Mouse (Mus musculus): ENCODE results near the gene Gkn3. TPM values are rescaled to one million over a fixed set of nuclear protein-coding genes. Genes with fewer than 3 reads are reported as not detected.

Gkn3 gene
- polyA plus RNA-seq, 1 experiment from 2014 or later = 0.21 TPM

GRCm38 (mm10) chr6:87401456-87401855 is 12.7 kb upstream of the Gkn3 start:
- 44% methylated on average over 6 of the region's 6 CpGs for WGBS
- Histone ChIP-seq H3K9ac (ENCODE audit: low read depth, low read length) (no peak overlapping the region), H3K27ac (ENCODE audit: low read length) (no peak overlapping the region), H3K4me2 (ENCODE audit: low read depth, low read length) (no peak overlapping the region), H3K4me1 (ENCODE audit: control insufficient read depth, insufficient read depth, low read length) (no peaks in the 10 kb centered on the region), H3K9me3 (ENCODE audit: control insufficient read depth, low read length) (no peaks in the 10 kb centered on the region), H3K4me3 (ENCODE audit: low read length) (no peak overlapping the region), H3K27me3 (replicated peaks; ENCODE audit: control insufficient read depth, insufficient read depth, low read length) (no peaks in the 10 kb centered on the region), H3K36me3 (ENCODE audit: control insufficient read depth, insufficient read depth, low read length) (no peaks in the 10 kb centered on the region)
- no peak for ATAC-seq

GRCm38 (mm10) chr6:87399886-87400566 is 11.3 kb upstream of the Gkn3 start:
- Histone ChIP-seq H3K36me3 (ENCODE audit: control insufficient read depth, insufficient read depth, low read length) (no peaks in the 10 kb centered on the region), H3K4me1 (ENCODE audit: control insufficient read depth, insufficient read depth, low read length) (no peaks in the 10 kb centered on the region), H3K4me3 (ENCODE audit: low read length) (no peak overlapping the region), H3K9ac (ENCODE audit: low read depth, low read length) (no peak overlapping the region), H3K27ac (ENCODE audit: low read length) (no peak overlapping the region), H3K9me3 (ENCODE audit: control insufficient read depth, low read length) (no peaks in the 10 kb centered on the region), H3K4me2 (ENCODE audit: low read depth, low read length) (no peak overlapping the region), H3K27me3 (replicated peaks; ENCODE audit: control insufficient read depth, insufficient read depth, low read length) (no peaks in the 10 kb centered on the region)
- 63% methylated on average over 4 of the region's 4 CpGs for WGBS
- ATAC-seq = no peak

- 1% methylated on average over 5 of the region's 5 CpGs for WGBS
- Histone ChIP-seq H3K36me3 (ENCODE audit: control insufficient read depth, insufficient read depth, low read length) (no peaks in the 10 kb centered on the region), H3K27ac (ENCODE audit: low read length) (no peak overlapping the region), H3K4me2 (ENCODE audit: low read depth, low read length) (no peak overlapping the region), H3K9ac (ENCODE audit: low read depth, low read length) (no peak overlapping the region), H3K27me3 (replicated peaks; ENCODE audit: control insufficient read depth, insufficient read depth, low read length) (no peaks in the 10 kb centered on the region), H3K4me1 (ENCODE audit: control insufficient read depth, insufficient read depth, low read length) (no peaks in the 10 kb centered on the region), H3K4me3 (ENCODE audit: low read length) (no peak overlapping the region), H3K9me3 (ENCODE audit: control insufficient read depth, low read length) (no peaks in the 10 kb centered on the region)
- no peak for ATAC-seq
Measured at GRCm38 (mm10) chr6:87399137-87399536, 10.4 kb upstream of the Gkn3 start.

GRCm38 (mm10) chr6:87394783-87395182 is 6.0 kb upstream of the Gkn3 start:
- Histone ChIP-seq H3K9me3 (ENCODE audit: control insufficient read depth, low read length) (no peaks in the 10 kb centered on the region), H3K9ac (ENCODE audit: low read depth, low read length) (no peak overlapping the region), H3K4me1 (ENCODE audit: control insufficient read depth, insufficient read depth, low read length) (peaks cover 4% of the 10 kb centered on the region; the same call in 1 of the 2 replicates), H3K27ac (ENCODE audit: low read length) (no peak overlapping the region), H3K4me3 (ENCODE audit: low read length) (no peak overlapping the region), H3K36me3 (ENCODE audit: control insufficient read depth, insufficient read depth, low read length) (no peaks in the 10 kb centered on the region), H3K27me3 (replicated peaks; ENCODE audit: control insufficient read depth, insufficient read depth, low read length) (no peaks in the 10 kb centered on the region), H3K4me2 (ENCODE audit: low read depth, low read length) (no peak overlapping the region)
- ATAC-seq = no peak
- WGBS = 87% methylated on average over 9 of the region's 9 CpGs

GRCm38 (mm10) chr6:87393466-87394205 is 4.9 kb upstream of the Gkn3 start:
- Histone ChIP-seq H3K9ac (ENCODE audit: low read depth, low read length) (no peak overlapping the region), H3K27me3 (replicated peaks; ENCODE audit: control insufficient read depth, insufficient read depth, low read length) (no peaks in the 10 kb centered on the region), H3K4me3 (ENCODE audit: low read length) (no peak overlapping the region), H3K4me2 (ENCODE audit: low read depth, low read length) (no peak overlapping the region), H3K36me3 (ENCODE audit: control insufficient read depth, insufficient read depth, low read length) (no peaks in the 10 kb centered on the region), H3K9me3 (ENCODE audit: control insufficient read depth, low read length) (no peaks in the 10 kb centered on the region), H3K4me1 (ENCODE audit: control insufficient read depth, insufficient read depth, low read length) (peaks cover 7% of the 10 kb centered on the region), H3K27ac (ENCODE audit: low read length) (no peak overlapping the region)
- peak; percentile 94 for ATAC-seq
- 56% methylated on average over 8 of the region's 8 CpGs for WGBS

- no peak overlapping the region for H3K9ac ChIP-seq (ENCODE audit: low read depth, low read length)
- no peak overlapping the region for H3K4me2 ChIP-seq (ENCODE audit: low read depth, low read length)
- ATAC-seq = no peak
- H3K9me3 ChIP-seq (ENCODE audit: control insufficient read depth, low read length) = no peaks in the 10 kb centered on the region
- H3K27ac ChIP-seq (ENCODE audit: low read length) = no peak overlapping the region
- H3K27me3 ChIP-seq (replicated peaks; ENCODE audit: control insufficient read depth, insufficient read depth, low read length) = no peaks in the 10 kb centered on the region
- no peaks in the 10 kb centered on the region for H3K36me3 ChIP-seq (ENCODE audit: control insufficient read depth, insufficient read depth, low read length)
- peaks cover 10% of the 10 kb centered on the region for H3K4me1 ChIP-seq (ENCODE audit: control insufficient read depth, insufficient read depth, low read length)
- WGBS = 27% methylated on average over 5 of the region's 5 CpGs
- H3K4me3 ChIP-seq (ENCODE audit: low read length) = no peak overlapping the region
Measured at GRCm38 (mm10) chr6:87389455-87389989, 787 bp upstream of the Gkn3 start.

GRCm38 (mm10) chr6:87386681-87387080 is 2.1 kb downstream of the Gkn3 start:
- peaks cover 12% of the 10 kb centered on the region; the same call in 1 of the 2 replicates for H3K4me1 ChIP-seq (ENCODE audit: control insufficient read depth, insufficient read depth, low read length)
- H3K9ac ChIP-seq (ENCODE audit: low read depth, low read length) = no peak overlapping the region
- peaks cover 6% of the 10 kb centered on the region; the same call in 1 of the 2 replicates for H3K27me3 ChIP-seq (replicated peaks; ENCODE audit: control insufficient read depth, insufficient read depth, low read length)
- H3K9me3 ChIP-seq (ENCODE audit: control insufficient read depth, low read length) = no peaks in the 10 kb centered on the region
- no peak overlapping the region for H3K27ac ChIP-seq (ENCODE audit: low read length)
- no peaks in the 10 kb centered on the region for H3K36me3 ChIP-seq (ENCODE audit: control insufficient read depth, insufficient read depth, low read length)
- no peak overlapping the region for H3K4me3 ChIP-seq (ENCODE audit: low read length)
- H3K4me2 ChIP-seq (ENCODE audit: low read depth, low read length) = no peak overlapping the region
- ATAC-seq = no peak
- WGBS = 81% methylated on average over 10 of the region's 10 CpGs

- 11% methylated on average over 7 of the region's 7 CpGs for WGBS
- no peaks in the 10 kb centered on the region for H3K36me3 ChIP-seq (ENCODE audit: control insufficient read depth, insufficient read depth, low read length)
- H3K4me3 ChIP-seq (ENCODE audit: low read length) = no peak overlapping the region
- H3K4me1 ChIP-seq (ENCODE audit: control insufficient read depth, insufficient read depth, low read length) = peaks cover 12% of the 10 kb centered on the region; the same call in 1 of the 2 replicates
- no peaks in the 10 kb centered on the region for H3K9me3 ChIP-seq (ENCODE audit: control insufficient read depth, low read length)
- H3K4me2 ChIP-seq (ENCODE audit: low read depth, low read length) = no peak overlapping the region
- H3K27me3 ChIP-seq (replicated peaks; ENCODE audit: control insufficient read depth, insufficient read depth, low read length) = peaks cover 6% of the 10 kb centered on the region; the same call in 1 of the 2 replicates
- H3K9ac ChIP-seq (ENCODE audit: low read depth, low read length) = no peak overlapping the region
- ATAC-seq = no peak
- no peak overlapping the region for H3K27ac ChIP-seq (ENCODE audit: low read length)
Measured at GRCm38 (mm10) chr6:87386203-87386602, 2.5 kb downstream of the Gkn3 start.

- no peak overlapping the region for H3K4me2 ChIP-seq (ENCODE audit: low read depth, low read length)
- H3K27ac ChIP-seq (ENCODE audit: low read length) = no peak overlapping the region
- H3K4me1 ChIP-seq (ENCODE audit: control insufficient read depth, insufficient read depth, low read length) = peaks cover 12% of the 10 kb centered on the region; the same call in 1 of the 2 replicates
- H3K27me3 ChIP-seq (replicated peaks; ENCODE audit: control insufficient read depth, insufficient read depth, low read length) = peaks cover 6% of the 10 kb centered on the region; the same call in 1 of the 2 replicates
- no peaks in the 10 kb centered on the region for H3K9me3 ChIP-seq (ENCODE audit: control insufficient read depth, low read length)
- H3K36me3 ChIP-seq (ENCODE audit: control insufficient read depth, insufficient read depth, low read length) = no peaks in the 10 kb centered on the region
- H3K4me3 ChIP-seq (ENCODE audit: low read length) = no peak overlapping the region
- no peak overlapping the region for H3K9ac ChIP-seq (ENCODE audit: low read depth, low read length)
- 44% methylated on average over 5 of the region's 6 CpGs for WGBS
- ATAC-seq = no peak
Measured at GRCm38 (mm10) chr6:87384761-87385160, 4.0 kb downstream of the Gkn3 start.
